Mouse (Mus musculus): ENCODE data around the gene Gm20489. TPM values are rescaled to one million over a fixed set of nuclear protein-coding genes. Genes with fewer than 3 reads are reported as not detected.

Gm20489 gene
- polyA plus RNA-seq, 1 experiment from 2014 or later, result not detected

- Histone ChIP-seq H3K4me2 (ENCODE audit: low read depth, low read length) (peak within 1 kb of the TSS; percentile 52), H3K9me3 (ENCODE audit: low read length) (no peaks in the 10 kb centered on the region), H3K4me1 (ENCODE audit: insufficient read depth) (no peaks in the 10 kb centered on the region), H3K27me3 (ENCODE audit: insufficient read depth, low read length) (no peaks in the 10 kb centered on the region), H3K36me3 (replicated peaks; ENCODE audit: insufficient read depth, low read length) (no peaks in the 10 kb centered on the region), H3K27ac (ENCODE audit: low read depth) (no peak within 1 kb of the TSS), H3K9ac (replicated peaks) (no peak within 1 kb of the TSS), H3K4me3 (ENCODE audit: low read depth, low read length) (peak within 1 kb of the TSS; percentile 17; the same call in 1 of the 2 replicates)
- TF ChIP-seq EP300 (IDR thresholded peaks at IDR 0.05; ENCODE audit: low read depth), result no peak
- no peak for TF ChIP-seq CTCF (IDR thresholded peaks at IDR 0.05; ENCODE audit: low read depth)
- 41% methylated on average over 5 of the region's 5 CpGs for WGBS (ENCODE audit: insufficient replicate concordance)
- ATAC-seq, result peak; percentile 40; the same call in 1 of the 2 replicates
- DNase-seq, result no peak
These were observed 633 bp downstream of the Gm20489 start, which contains the start of gene Il2rg for GRCm38 (mm10) chrX:101268025-101268754. Il2rg (minus strand) TSS chrX:101268255.

DNA sequence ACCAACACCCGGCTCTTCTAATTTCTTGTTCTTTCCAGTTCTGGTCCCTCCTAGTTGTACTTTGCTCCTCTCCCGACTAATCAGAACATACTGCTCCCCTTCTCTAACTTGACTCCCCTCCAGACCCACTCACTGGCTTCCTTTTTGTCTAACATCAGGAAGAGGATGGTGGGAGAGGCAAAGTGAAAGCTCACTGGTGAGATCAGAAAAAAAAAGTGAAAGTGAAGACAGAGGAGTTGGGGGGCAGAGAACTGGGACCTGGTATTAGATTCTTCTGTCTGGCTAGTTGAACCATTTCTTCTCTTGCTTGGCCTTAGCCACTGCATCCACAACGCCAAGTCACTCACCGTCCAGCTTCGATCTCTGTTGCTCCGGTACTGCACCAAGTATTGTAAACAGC, 2.2 kb downstream of the Gm20489 start:
- H3K27me3 ChIP-seq (ENCODE audit: insufficient read depth, low read length), result no peaks in the 10 kb centered on the region
- no peak for ATAC-seq
- 82% methylated on average over 6 of the region's 6 CpGs for WGBS (ENCODE audit: insufficient replicate concordance)
- no peaks in the 10 kb centered on the region for H3K9me3 ChIP-seq (ENCODE audit: low read length)
- 0 out of 2 replicates have a peak overlapping the region, but pooled peaks have one; percentile 52 for H3K4me2 ChIP-seq (ENCODE audit: low read depth, low read length)
- no peak overlapping the region for H3K4me3 ChIP-seq (ENCODE audit: low read depth, low read length)
- no peak for DNase-seq
- H3K27ac ChIP-seq (ENCODE audit: low read depth), result no peak overlapping the region
- TF ChIP-seq CTCF (IDR thresholded peaks at IDR 0.05; ENCODE audit: low read depth), result no peak
- TF ChIP-seq EP300 (IDR thresholded peaks at IDR 0.05; ENCODE audit: low read depth), result no peak
- no peaks in the 10 kb centered on the region for H3K36me3 ChIP-seq (replicated peaks; ENCODE audit: insufficient read depth, low read length)
- H3K4me1 ChIP-seq (ENCODE audit: insufficient read depth), result no peaks in the 10 kb centered on the region
- H3K9ac ChIP-seq (replicated peaks), result no peak overlapping the region

DNA sequence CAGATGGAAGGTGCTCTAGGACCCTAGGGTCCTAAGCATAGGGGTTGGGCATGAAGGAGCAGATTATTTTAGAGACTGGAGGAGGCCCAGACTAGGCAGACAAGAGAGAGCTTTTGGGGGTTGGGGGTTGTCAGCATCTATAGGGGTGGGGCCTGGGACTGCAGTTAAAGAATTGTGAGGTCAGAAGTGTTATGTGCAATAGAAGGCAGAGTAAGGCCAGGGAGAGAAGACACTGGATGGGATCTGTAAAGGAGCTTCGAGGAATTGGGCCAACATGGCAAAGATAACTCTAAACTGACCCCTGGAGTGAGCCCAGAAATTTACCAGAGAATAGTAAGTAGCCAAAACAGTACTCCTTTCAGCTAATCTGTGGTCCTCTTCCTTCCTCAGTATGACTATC, 4.9 kb downstream of the Gm20489 start, which contains the start of gene Gm614:
Gm614 (minus strand) TSS at position 101 of the 400 bp plus-strand sequence.
- no peak within 1 kb of the TSS for H3K4me2 ChIP-seq (ENCODE audit: low read depth, low read length)
- H3K4me3 ChIP-seq (ENCODE audit: low read depth, low read length), result no peak within 1 kb of the TSS
- 57% methylated on average over 1 of the region's 1 CpGs for WGBS (ENCODE audit: insufficient replicate concordance)
- no peaks in the 10 kb centered on the region for H3K27me3 ChIP-seq (ENCODE audit: insufficient read depth, low read length)
- ATAC-seq (no peak), DNase-seq (no peak)
- TF ChIP-seq EP300 (IDR thresholded peaks at IDR 0.05; ENCODE audit: low read depth) (no peak), CTCF (IDR thresholded peaks at IDR 0.05; ENCODE audit: low read depth) (no peak)
- peaks cover 4% of the 10 kb centered on the region; the same call in 1 of the 2 replicates for H3K4me1 ChIP-seq (ENCODE audit: insufficient read depth)
- H3K27ac ChIP-seq (ENCODE audit: low read depth), result no peak within 1 kb of the TSS
- no peak within 1 kb of the TSS for H3K9ac ChIP-seq (replicated peaks)
- H3K36me3 ChIP-seq (replicated peaks; ENCODE audit: insufficient read depth, low read length), result no peaks in the 10 kb centered on the region
- no peaks in the 10 kb centered on the region for H3K9me3 ChIP-seq (ENCODE audit: low read length)

DNA sequence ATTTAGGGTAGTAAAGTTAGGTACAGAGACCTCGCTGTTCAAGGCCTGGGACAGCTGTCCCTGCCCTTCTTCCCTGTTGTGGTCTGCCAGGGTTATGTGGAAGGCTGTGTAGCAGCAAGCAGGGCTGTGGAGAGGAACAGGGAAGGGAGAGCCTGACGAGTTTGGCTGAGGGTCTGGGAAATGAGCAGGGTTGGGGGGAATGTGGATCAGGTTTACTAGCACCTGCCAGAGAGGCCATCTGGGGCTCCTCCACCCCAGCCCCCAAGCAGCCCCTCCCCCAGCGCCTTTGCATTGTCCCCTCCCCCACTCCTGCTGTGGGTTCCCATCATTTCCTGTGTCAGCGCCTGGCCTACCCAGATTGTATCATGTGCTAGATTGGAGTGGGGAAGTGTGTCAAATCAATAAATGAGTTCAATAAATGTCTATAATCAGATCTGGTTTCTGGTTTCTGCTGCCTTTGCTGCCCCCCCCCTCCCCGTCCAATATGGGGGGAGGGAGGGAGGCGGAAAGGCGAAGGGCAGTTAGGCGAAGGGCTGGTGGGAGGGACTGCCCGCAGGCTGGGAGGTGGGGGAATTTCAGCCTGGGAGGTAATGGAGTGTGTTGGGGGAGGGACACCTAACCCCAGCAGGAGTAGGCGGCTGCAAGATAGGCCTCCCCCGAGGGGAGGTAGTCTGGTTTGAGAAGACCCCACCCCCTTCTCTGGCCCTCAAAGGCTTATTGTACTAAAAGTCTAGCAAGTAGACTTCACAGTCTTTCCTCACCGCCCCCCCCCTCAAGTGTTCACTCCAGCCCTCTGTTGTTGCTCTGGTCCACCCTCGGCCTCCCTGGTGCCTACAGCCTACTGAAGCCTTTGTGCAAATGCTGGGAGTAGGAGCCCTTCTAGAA, 8.1 kb downstream of the Gm20489 start:
- 43% methylated on average over 11 of the region's 13 CpGs for WGBS (ENCODE audit: insufficient replicate concordance)
- TF ChIP-seq CTCF (IDR thresholded peaks at IDR 0.05; ENCODE audit: low read depth) (no peak), EP300 (IDR thresholded peaks at IDR 0.05; ENCODE audit: low read depth) (no peak)
- H3K4me3 ChIP-seq (ENCODE audit: low read depth, low read length), result no peak overlapping the region
- H3K27me3 ChIP-seq (ENCODE audit: insufficient read depth, low read length), result no peaks in the 10 kb centered on the region
- H3K4me1 ChIP-seq (ENCODE audit: insufficient read depth), result peaks cover 4% of the 10 kb centered on the region; the same call in 1 of the 2 replicates
- peaks cover 5% of the 10 kb centered on the region for H3K36me3 ChIP-seq (replicated peaks; ENCODE audit: insufficient read depth, low read length)
- H3K9me3 ChIP-seq (ENCODE audit: low read length), result no peaks in the 10 kb centered on the region
- DNase-seq, result peak; percentile 20
- H3K27ac ChIP-seq (ENCODE audit: low read depth), result no peak overlapping the region
- H3K4me2 ChIP-seq (ENCODE audit: low read depth, low read length), result no peak overlapping the region
- H3K9ac ChIP-seq (replicated peaks), result no peak overlapping the region
- no peak for ATAC-seq

DNA sequence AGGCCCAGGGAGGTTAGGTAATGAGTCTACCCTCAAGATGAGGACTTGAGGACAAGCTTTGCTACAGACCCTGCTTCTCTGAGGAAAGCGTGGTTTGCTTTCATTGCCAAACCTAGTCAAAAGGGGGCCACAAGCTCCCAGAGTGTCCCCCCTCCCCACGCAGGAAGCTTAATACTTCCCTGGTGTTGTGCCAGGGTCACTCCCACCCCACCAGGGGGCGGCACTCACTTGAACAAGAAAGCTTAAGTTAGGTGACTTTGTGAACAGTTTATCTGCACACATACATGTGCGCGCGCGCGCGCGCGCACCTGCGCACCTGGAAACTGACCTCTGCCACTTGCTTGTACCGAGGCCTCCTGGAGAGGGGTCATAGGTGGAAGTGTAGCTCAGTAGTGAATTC, 12.2 kb downstream of the Gm20489 start:
- Histone ChIP-seq H3K9me3 (ENCODE audit: low read length) (no peaks in the 10 kb centered on the region), H3K4me1 (ENCODE audit: insufficient read depth) (peaks cover 4% of the 10 kb centered on the region; the same call in 1 of the 2 replicates), H3K27ac (ENCODE audit: low read depth) (no peak overlapping the region), H3K9ac (replicated peaks) (no peak overlapping the region), H3K27me3 (ENCODE audit: insufficient read depth, low read length) (no peaks in the 10 kb centered on the region), H3K4me2 (ENCODE audit: low read depth, low read length) (no peak overlapping the region), H3K36me3 (replicated peaks; ENCODE audit: insufficient read depth, low read length) (peaks cover 5% of the 10 kb centered on the region), H3K4me3 (ENCODE audit: low read depth, low read length) (no peak overlapping the region)
- TF ChIP-seq EP300 (IDR thresholded peaks at IDR 0.05; ENCODE audit: low read depth) (no peak), CTCF (IDR thresholded peaks at IDR 0.05; ENCODE audit: low read depth) (peak; percentile 51)
- DNase-seq (peak; percentile 44), ATAC-seq (no peak)
- 80% methylated on average over 13 of the region's 13 CpGs for WGBS (ENCODE audit: insufficient replicate concordance)

DNA sequence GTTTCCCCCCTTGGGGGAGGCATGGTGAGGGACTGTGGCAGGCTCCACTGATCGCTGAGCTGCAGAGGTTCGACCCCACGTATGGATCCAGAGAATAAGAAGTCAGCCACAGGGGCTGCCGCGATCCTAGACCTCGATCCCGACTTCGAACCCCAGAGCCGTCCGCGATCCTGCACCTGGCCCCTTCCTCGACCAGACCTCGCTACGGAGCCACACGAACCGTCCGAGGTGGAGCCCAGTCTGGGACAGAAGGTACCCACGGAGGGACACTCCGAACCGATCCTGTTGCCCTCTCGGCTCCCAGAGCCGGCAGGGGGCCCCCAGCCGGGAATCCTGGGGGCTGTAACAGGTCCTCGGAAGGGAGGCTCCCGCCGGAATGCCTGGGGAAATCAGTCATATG, 14.1 kb downstream of the Gm20489 start:
- Histone ChIP-seq H3K27me3 (ENCODE audit: insufficient read depth, low read length) (no peaks in the 10 kb centered on the region), H3K4me2 (ENCODE audit: low read depth, low read length) (peak overlapping the region; percentile 83), H3K4me1 (ENCODE audit: insufficient read depth) (no peaks in the 10 kb centered on the region), H3K36me3 (replicated peaks; ENCODE audit: insufficient read depth, low read length) (peaks cover 5% of the 10 kb centered on the region), H3K9ac (replicated peaks) (peak overlapping the region; percentile 69), H3K27ac (ENCODE audit: low read depth) (peak overlapping the region; percentile 75), H3K4me3 (ENCODE audit: low read depth, low read length) (peak overlapping the region; percentile 64), H3K9me3 (ENCODE audit: low read length) (no peaks in the 10 kb centered on the region)
- TF ChIP-seq CTCF (IDR thresholded peaks at IDR 0.05; ENCODE audit: low read depth) (no peak), EP300 (IDR thresholded peaks at IDR 0.05; ENCODE audit: low read depth) (no peak)
- DNase-seq (peak; percentile 18), ATAC-seq (peak; percentile 10)
- WGBS (ENCODE audit: insufficient replicate concordance), result 19% methylated on average over 22 of the region's 26 CpGs
